Mouse (Mus musculus) adrenal gland, adult 18-20 months (tissue): Measurements from ENCODE around the gene Gm8882. TPM values are rescaled to one million over a fixed set of nuclear protein-coding genes. Genes with fewer than 3 reads are reported as not detected.
"Not testable (repeated sequence)": the region's sequence is repeated elsewhere in the genome, so short reads cannot be mapped to it uniquely, and the experiment has no call there.

Experiments
- DNase-seq, 2 experiments: peaks; one replicate each; pipeline ENCODE4 v3.0.0; 2021 to 2022; ENCODE audit warnings: low spot score in 2 of 2
- long read RNA-seq, 2 experiments: library from polyadenylated mRNA; stranded (forward); transcript quantifications; one replicate each; pipeline ENCODE4 v2.0.0; 2021
- total RNA-seq, 2 experiments: library from RNA; stranded (reverse); gene quantifications; 1 replicate in 1 of 2; 2 replicates in 1 of 2; pipeline ENCODE4 v1.2.3; 2021

Gene Gm8882
- not detected for total RNA-seq
- long read RNA-seq, experiment 1 = 0 reads
- long read RNA-seq, experiment 2 = 0 reads

DNA sequence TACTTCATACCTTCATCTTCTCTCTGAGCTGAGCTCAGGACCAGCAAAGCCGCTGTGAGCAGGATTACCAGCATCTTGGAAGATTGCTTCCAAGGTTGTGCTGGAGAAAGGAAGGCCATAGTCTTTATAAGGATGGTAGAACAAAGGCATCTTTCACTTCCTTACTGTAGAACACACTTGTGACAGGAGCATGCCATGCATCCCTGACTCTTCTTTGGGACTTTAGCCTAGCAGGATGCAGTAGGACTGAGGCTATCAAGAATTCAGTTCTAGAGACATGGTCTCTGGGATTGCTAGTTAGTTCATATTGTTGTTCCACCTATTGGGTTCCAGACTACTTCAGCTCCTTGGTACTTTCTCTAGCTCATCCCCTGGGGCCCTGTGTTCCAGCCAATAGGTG, at the start of gene Gm8882:
TSS of gene Gm8882 (minus strand) at position 101 of the 400 bp plus-strand sequence.
- DNase-seq = not testable (repeated sequence)

DNA sequence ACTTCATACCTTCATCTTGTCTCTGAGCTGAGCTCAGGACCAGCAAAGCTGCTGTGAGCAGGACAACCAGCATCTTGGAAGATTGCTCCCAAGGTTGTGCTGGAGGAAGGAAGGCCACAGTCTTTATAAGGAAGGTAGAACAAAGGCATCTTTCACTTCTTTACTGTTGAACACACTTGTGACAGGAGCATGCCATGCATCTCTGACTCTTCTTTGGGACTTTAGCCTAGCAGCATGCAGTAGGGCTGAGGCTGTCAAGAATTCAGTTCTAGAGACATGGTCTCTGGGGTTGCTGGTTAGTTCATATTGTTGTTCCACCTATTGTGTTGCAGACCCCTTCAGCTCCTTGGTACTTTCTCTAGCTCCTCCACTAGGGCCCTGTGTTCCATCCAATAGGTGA, 49.3 kb downstream of the Gm8882 start, which contains the start of gene Prpmp5:
TSS of gene Prpmp5 (minus strand) at position 101 of the 400 bp plus-strand sequence.
- not testable (repeated sequence) for DNase-seq

Other genes with a start within 250 kb of the Gm8882 start
- not detected for gene Prb1, start 153.6 kb downstream of the Gm8882 start, total RNA-seq
- not detected for gene Prpmp5, start 49.4 kb downstream of the Gm8882 start, total RNA-seq
- gene Prh1, start 205.7 kb upstream of the Gm8882 start, total RNA-seq = not detected
- not detected for gene Prp2, start 231.8 kb upstream of the Gm8882 start, total RNA-seq